Mouse (Mus musculus): ENCODE results near the gene Tmem205. TPM values are rescaled to one million over a fixed set of nuclear protein-coding genes. Genes with fewer than 3 reads are reported as not detected.

Tmem205 gene
- polyA plus RNA-seq, 1 experiment from 2014 or later: 35.1 TPM

- H3K4me2 ChIP-seq (ENCODE audit: low read depth): no peak overlapping the region
- H3K36me3 ChIP-seq (ENCODE audit: control insufficient read depth, insufficient read depth, low read length): no peaks in the 10 kb centered on the region
- no peak for ATAC-seq (ENCODE audit: insufficient read depth, low FRiP score, low TSS enrichment)
- H3K27ac ChIP-seq (ENCODE audit: low read depth, low read length): no peak overlapping the region
- WGBS: 73% methylated on average over 4 of the region's 4 CpGs
- DNase-seq (ENCODE audit: low spot score): no peak
- no peaks in the 10 kb centered on the region for H3K4me1 ChIP-seq (ENCODE audit: control insufficient read depth, insufficient read depth, low read length)
- H3K9me3 ChIP-seq (ENCODE audit: control insufficient read depth, low read length): no peaks in the 10 kb centered on the region
- no peaks in the 10 kb centered on the region for H3K27me3 ChIP-seq (ENCODE audit: control insufficient read depth, insufficient read depth, low read length)
- no peak overlapping the region for H3K9ac ChIP-seq (ENCODE audit: low read length)
- no peak overlapping the region for H3K4me3 ChIP-seq (ENCODE audit: low read depth, low read length)
Observed at GRCm38 (mm10) chr9:21872204-21872603, 55.2 kb downstream of the Tmem205 start.

Other genes starting within 250 kb of the Tmem205 start
- gene Ldlr, start 204.1 kb downstream of the Tmem205 start, polyA plus RNA-seq (2014; fragmentation: Nextera tagmentation; extraction: Ambion mirVana): 18.7 and 22.5 TPM in 2 replicates
- 116 and 117 TPM in 2 replicates for gene Spc24, start 167.3 kb downstream of the Tmem205 start, polyA plus RNA-seq (2014; fragmentation: Nextera tagmentation; extraction: Ambion mirVana)
- gene Kank2, start 128.8 kb downstream of the Tmem205 start, polyA plus RNA-seq (2014; fragmentation: Nextera tagmentation; extraction: Ambion mirVana): 3.7 and 4.5 TPM in 2 replicates
- not detected in 2 replicates for gene Angptl8, start 92.0 kb downstream of the Tmem205 start, polyA plus RNA-seq (2014; fragmentation: Nextera tagmentation; extraction: Ambion mirVana)
- 24.7 and 25.4 TPM in 2 replicates for gene Dock6, start 74.9 kb downstream of the Tmem205 start, polyA plus RNA-seq (2014; fragmentation: Nextera tagmentation; extraction: Ambion mirVana)
- 11.1 and 12.7 TPM in 2 replicates for gene Rab3d, start 9.4 kb downstream of the Tmem205 start, polyA plus RNA-seq (2014; fragmentation: Nextera tagmentation; extraction: Ambion mirVana)
- 3.6 TPM in 2 replicates for gene Ccdc159, start 85 bp downstream of the Tmem205 start, polyA plus RNA-seq (2014; fragmentation: Nextera tagmentation; extraction: Ambion mirVana)
- 27.7 TPM in 2 replicates for gene Plppr2, start 9.5 kb upstream of the Tmem205 start, polyA plus RNA-seq (2014; fragmentation: Nextera tagmentation; extraction: Ambion mirVana)
- 18.9 and 22.5 TPM in 2 replicates for gene Swsap1, start 28.2 kb upstream of the Tmem205 start, polyA plus RNA-seq (2014; fragmentation: Nextera tagmentation; extraction: Ambion mirVana)
- 4.1 and 5.9 TPM in 2 replicates for gene Epor, start 36.0 kb upstream of the Tmem205 start, polyA plus RNA-seq (2014; fragmentation: Nextera tagmentation; extraction: Ambion mirVana)
- gene Rgl3, start 61.9 kb upstream of the Tmem205 start, polyA plus RNA-seq (2014; fragmentation: Nextera tagmentation; extraction: Ambion mirVana): 2.3 and 3.7 TPM in 2 replicates
- gene Ccdc151, start 75.1 kb upstream of the Tmem205 start, polyA plus RNA-seq (2014; fragmentation: Nextera tagmentation; extraction: Ambion mirVana): 2.7 and 3.5 TPM in 2 replicates
- gene Prkcsh, start 75.2 kb upstream of the Tmem205 start, polyA plus RNA-seq (2014; fragmentation: Nextera tagmentation; extraction: Ambion mirVana): 91.4 and 106 TPM in 2 replicates
- gene Elavl3, start 124.5 kb upstream of the Tmem205 start, polyA plus RNA-seq (2014; fragmentation: Nextera tagmentation; extraction: Ambion mirVana): 64.6 and 69.1 TPM in 2 replicates
- gene Gm49318, start 143.7 kb upstream of the Tmem205 start, polyA plus RNA-seq (2014; fragmentation: Nextera tagmentation; extraction: Ambion mirVana): not detected in 2 replicates
- gene Zfp653, start 143.8 kb upstream of the Tmem205 start, polyA plus RNA-seq (2014; fragmentation: Nextera tagmentation; extraction: Ambion mirVana): 8.2 and 9.5 TPM in 2 replicates
- gene Ecsit, start 157.9 kb upstream of the Tmem205 start, polyA plus RNA-seq (2014; fragmentation: Nextera tagmentation; extraction: Ambion mirVana): 40.1 and 40.4 TPM in 2 replicates
- 1.0 and 2.6 TPM in 2 replicates for gene Cnn1, start 171.7 kb upstream of the Tmem205 start, polyA plus RNA-seq (2014; fragmentation: Nextera tagmentation; extraction: Ambion mirVana)
- 217 and 221 TPM in 2 replicates for gene Elof1, start 189.6 kb upstream of the Tmem205 start, polyA plus RNA-seq (2014; fragmentation: Nextera tagmentation; extraction: Ambion mirVana)
- gene Acp5, start 208.2 kb upstream of the Tmem205 start, polyA plus RNA-seq (2014; fragmentation: Nextera tagmentation; extraction: Ambion mirVana): 14.9 and 16.8 TPM in 2 replicates
- 59.6 and 59.7 TPM in 2 replicates for gene Pigyl, start 229.3 kb upstream of the Tmem205 start, polyA plus RNA-seq (2014; fragmentation: Nextera tagmentation; extraction: Ambion mirVana)

All from neural tube, embryonic 11.5 days (tissue).